Mouse (Mus musculus) myocyte (in vitro differentiated cells): ENCODE data around the gene 2610528A11Rik. TPM values are rescaled to one million over a fixed set of nuclear protein-coding genes. Genes with fewer than 3 reads are reported as not detected.

Experiments used
- H3K27me3 ChIP-seq: one replicate; pipeline ENCODE4 v1.6.1; 2011; ENCODE audit not compliant: control insufficient read depth, insufficient read depth, insufficient read length
- H3K36me3 ChIP-seq: one replicate; pipeline ENCODE4 v1.6.1; 2011; ENCODE audit not compliant: control insufficient read depth, insufficient read depth
- H3K4me2 ChIP-seq: one replicate; pipeline ENCODE4 v1.6.1; 2011; ENCODE audit warnings: low read depth, control low read depth
- H3K4me3 ChIP-seq: one replicate; pipeline ENCODE4 v1.5.1; 2011; ENCODE audit warnings: mild to moderate bottlenecking, control low read depth, moderate library complexity
- H3K79me2 ChIP-seq: one replicate; pipeline ENCODE4 v1.6.1; 2011; ENCODE audit not compliant: control insufficient read depth, insufficient read depth
- H3ac ChIP-seq: one replicate; pipeline ENCODE4 v1.6.1; 2011; ENCODE audit not compliant: control insufficient read depth, insufficient read length
- CEBPB ChIP-seq: IDR thresholded peaks from 2 replicates; pipeline ENCODE4 v1.6.1; 2011; ENCODE audit warnings: mild to moderate bottlenecking, moderate library complexity; ENCODE audit not compliant: poor library complexity, insufficient read depth, severe bottlenecking
- E2F4 ChIP-seq: IDR thresholded peaks from one replicate; pipeline ENCODE4 v1.6.1; 2011; ENCODE audit warnings: mild to moderate bottlenecking, control low read depth, moderate library complexity; ENCODE audit not compliant: insufficient read depth
- MAX ChIP-seq: IDR thresholded peaks from one replicate; pipeline ENCODE4 v1.6.1; 2011; ENCODE audit warnings: low read depth, mild to moderate bottlenecking, control low read depth
- MYOD1 ChIP-seq, 3 experiments: IDR thresholded peaks; one replicate each; pipeline ENCODE4 v1.6.1; 2011; ENCODE audit warnings: control low read depth in 2 of 3, low read depth in 2 of 3, mild to moderate bottlenecking in 2 of 3, moderate library complexity in 1 of 3; ENCODE audit not compliant: insufficient read length in 2 of 3, control insufficient read depth in 1 of 3
- MYOG ChIP-seq, 3 experiments: IDR thresholded peaks; one replicate each; pipeline ENCODE4 v1.6.1; 2011; ENCODE audit warnings: control low read depth in 2 of 3, low read depth in 2 of 3, mild to moderate bottlenecking in 2 of 3; ENCODE audit not compliant: insufficient read length in 2 of 3, control insufficient read depth in 1 of 3, insufficient read depth in 1 of 3
- POLR2A ChIP-seq: IDR thresholded peaks from one replicate; pipeline ENCODE4 v1.6.1; 2011; ENCODE audit warnings: low read depth, mild to moderate bottlenecking, control low read depth, moderate library complexity; ENCODE audit not compliant: insufficient read length
- POLR2AphosphoS2 ChIP-seq: IDR thresholded peaks from one replicate; pipeline ENCODE4 v1.6.1; 2011; ENCODE audit warnings: low read depth, control low read depth; ENCODE audit not compliant: insufficient read length
- REST ChIP-seq: IDR thresholded peaks from one replicate; pipeline ENCODE4 v1.6.1; 2011; ENCODE audit warnings: mild to moderate bottlenecking, control low read depth, moderate library complexity; ENCODE audit not compliant: insufficient read depth, insufficient read length
- SRF ChIP-seq: IDR thresholded peaks from one replicate; pipeline ENCODE4 v1.6.1; 2011; ENCODE audit warnings: low read depth; ENCODE audit not compliant: control insufficient read depth, insufficient read length
- TCF12 ChIP-seq: IDR thresholded peaks from one replicate; pipeline ENCODE4 v1.6.1; 2011; ENCODE audit warnings: mild to moderate bottlenecking, control low read depth; ENCODE audit not compliant: poor library complexity, insufficient read depth, severe bottlenecking
- TCF3 ChIP-seq: IDR thresholded peaks from one replicate; pipeline ENCODE4 v1.6.1; 2011; ENCODE audit warnings: low read depth, control low read depth; ENCODE audit not compliant: insufficient read length
- USF1 ChIP-seq: IDR thresholded peaks from one replicate; pipeline ENCODE4 v1.6.1; 2011; ENCODE audit warnings: low read depth, mild to moderate bottlenecking, control low read depth, moderate library complexity
- polyA plus RNA-seq: library from polyadenylated mRNA; unstranded; fragments of >200 nt; fragmentation: generic; extraction: Trizol; gene quantifications from one replicate; pipeline ENCODE4 v1.2.1, GENCODE M21; 2012; ENCODE audit warnings: missing spikeins

Gene 2610528A11Rik
- polyA plus RNA-seq, 1 experiment = 1.2 TPM

DNA sequence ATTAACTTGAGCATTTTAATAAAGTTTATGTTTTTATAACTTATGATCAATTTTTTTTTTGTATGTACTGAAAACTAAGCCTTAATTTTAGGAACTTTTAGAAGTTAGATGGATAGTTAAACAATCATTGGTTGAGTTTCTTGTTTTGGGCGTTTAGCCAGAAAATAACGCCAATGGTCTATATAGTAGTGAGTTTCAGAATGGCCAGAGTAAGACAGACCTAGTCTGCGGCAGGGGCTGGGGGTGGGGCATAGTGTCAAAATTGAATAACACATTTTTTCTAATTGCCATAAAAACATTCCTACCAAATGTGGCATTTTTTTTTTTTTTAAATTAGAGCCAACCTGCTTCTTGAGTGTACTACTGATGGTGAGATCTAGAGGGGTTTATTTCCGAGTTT, 22.3 kb upstream of the 2610528A11Rik start:
- peaks cover 37% of the 10 kb centered on the region for H3K79me2 ChIP-seq
- H3K36me3 ChIP-seq = peaks cover 9% of the 10 kb centered on the region
- TF ChIP-seq POLR2A = no peak
- TF ChIP-seq USF1 = no peak
- no peak for TF ChIP-seq MYOD1 (IDR thresholded peaks at IDR 0.05; ENCODE audit: control insufficient read depth in 1 of 3, insufficient read length in 2 of 3, low read depth in 2 of 3)
- peak overlapping the region; percentile 86 for H3K4me3 ChIP-seq
- H3ac ChIP-seq = no peak overlapping the region
- H3K4me2 ChIP-seq = no peak overlapping the region
- no peaks in the 10 kb centered on the region for H3K27me3 ChIP-seq

- Histone ChIP-seq H3K27me3 (no peaks in the 10 kb centered on the region), H3K79me2 (peaks cover 37% of the 10 kb centered on the region), H3K36me3 (peaks cover 14% of the 10 kb centered on the region), H3K4me2 (peak overlapping the region; percentile 83), H3K4me3 (peak overlapping the region; percentile 86), H3ac (peak overlapping the region; percentile 89)
- TF ChIP-seq E2F4 (no peak), MYOD1 (IDR thresholded peaks at IDR 0.05; ENCODE audit: control insufficient read depth in 1 of 3, insufficient read length in 2 of 3, low read depth in 2 of 3) (no peak), TCF3 (no peak), CEBPB (no peak), MYOG (IDR thresholded peaks at IDR 0.05; ENCODE audit: control insufficient read depth in 1 of 3, insufficient read depth in 1 of 3, insufficient read length in 2 of 3, low read depth in 2 of 3) (no peak), TCF12 (no peak), POLR2AphosphoS2 (no peak), REST (no peak), MAX (no peak), SRF (no peak), USF1 (no peak), POLR2A (no peak)
Observed at GRCm38 (mm10) chr14:37135671-37136070, 21.8 kb upstream of the 2610528A11Rik start.

GRCm38 (mm10) chr14:37135127-37135593, 21.3 kb upstream of the 2610528A11Rik start, which contains the start of gene Ghitm:
Gene Ghitm, minus strand, starts transcription at chr14:37135272.
- peak within 1 kb of the TSS; percentile 83 for H3K4me2 ChIP-seq
- no peaks in the 10 kb centered on the region for H3K27me3 ChIP-seq
- peak within 1 kb of the TSS; percentile 86 for H3K4me3 ChIP-seq
- TF ChIP-seq TCF3 (no peak), MYOD1 (IDR thresholded peaks at IDR 0.05; ENCODE audit: control insufficient read depth in 1 of 3, insufficient read length in 2 of 3, low read depth in 2 of 3) (peak in 1 of 3 experiments; percentile 20), E2F4 (peak; percentile 1), MAX (no peak), USF1 (no peak), REST (no peak), CEBPB (no peak), POLR2A (peak; percentile 85), MYOG (IDR thresholded peaks at IDR 0.05; ENCODE audit: control insufficient read depth in 1 of 3, insufficient read depth in 1 of 3, insufficient read length in 2 of 3, low read depth in 2 of 3) (peak in 1 of 3 experiments; percentile 22), SRF (peak; percentile 73), POLR2AphosphoS2 (peak; percentile 90), TCF12 (no peak)
- peaks cover 19% of the 10 kb centered on the region for H3K36me3 ChIP-seq
- H3ac ChIP-seq = peak within 1 kb of the TSS; percentile 89
- peaks cover 37% of the 10 kb centered on the region for H3K79me2 ChIP-seq

DNA sequence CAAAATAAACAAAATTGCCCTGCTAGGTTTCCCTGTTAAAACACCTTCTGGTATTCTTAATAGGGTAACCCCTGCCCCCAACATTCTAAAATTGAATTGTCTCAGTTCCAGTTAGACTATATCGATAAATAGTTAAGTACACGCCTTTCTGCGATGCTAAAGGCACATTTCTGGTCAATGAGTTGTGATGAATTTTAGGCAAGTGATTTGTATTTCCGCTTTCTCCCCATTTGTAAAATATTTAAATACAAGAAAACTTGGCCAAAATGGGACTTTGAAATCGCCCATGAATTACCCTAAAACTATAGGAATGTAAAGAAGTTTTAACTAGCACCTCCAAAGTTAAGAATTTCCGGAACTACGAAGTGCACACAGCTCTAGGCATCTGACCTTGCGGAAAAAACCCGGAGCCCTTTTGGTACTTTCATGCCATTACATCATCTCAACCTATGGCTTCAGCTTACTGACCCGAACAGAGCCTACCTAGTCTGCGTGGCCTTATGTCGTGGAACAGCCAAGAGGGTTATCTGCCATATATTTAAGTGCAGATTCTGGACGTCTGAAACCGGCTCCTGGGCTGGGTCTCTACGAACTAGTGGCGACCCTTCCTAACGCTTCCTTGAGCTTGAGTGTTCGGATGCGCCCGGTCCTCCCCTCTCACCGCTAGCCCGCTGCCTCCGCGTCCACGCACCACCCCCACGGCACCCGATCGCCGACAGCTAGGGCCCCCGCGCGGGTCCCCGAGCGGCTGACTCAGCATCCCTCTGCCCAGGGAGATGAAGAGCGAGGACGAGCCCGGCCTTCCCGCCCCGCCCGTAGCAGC, 20.7 kb upstream of the 2610528A11Rik start:
- TF ChIP-seq CEBPB = peak; percentile 93
- no peak for TF ChIP-seq MYOD1 (IDR thresholded peaks at IDR 0.05; ENCODE audit: control insufficient read depth in 1 of 3, insufficient read length in 2 of 3, low read depth in 2 of 3)
- peak in 1 of 3 experiments; percentile 1 for TF ChIP-seq MYOG (IDR thresholded peaks at IDR 0.05; ENCODE audit: control insufficient read depth in 1 of 3, insufficient read depth in 1 of 3, insufficient read length in 2 of 3, low read depth in 2 of 3)
- peaks cover 24% of the 10 kb centered on the region for H3K36me3 ChIP-seq
- H3K4me3 ChIP-seq = peak overlapping the region; percentile 86
- no peaks in the 10 kb centered on the region for H3K27me3 ChIP-seq
- H3ac ChIP-seq = peak overlapping the region; percentile 89
- peak overlapping the region; percentile 72 for H3K4me2 ChIP-seq
- peaks cover 37% of the 10 kb centered on the region for H3K79me2 ChIP-seq

- Histone ChIP-seq H3K79me2 (peaks cover 15% of the 10 kb centered on the region), H3K4me3 (no peak overlapping the region), H3K4me2 (no peak overlapping the region), H3ac (no peak overlapping the region), H3K27me3 (no peaks in the 10 kb centered on the region), H3K36me3 (peaks cover 87% of the 10 kb centered on the region)
- TF ChIP-seq E2F4 (no peak), REST (no peak), MAX (no peak), POLR2A (no peak), SRF (no peak), TCF12 (no peak), POLR2AphosphoS2 (no peak), USF1 (no peak), MYOG (IDR thresholded peaks at IDR 0.05; ENCODE audit: control insufficient read depth in 1 of 3, insufficient read depth in 1 of 3, insufficient read length in 2 of 3, low read depth in 2 of 3) (no peak), TCF3 (no peak), MYOD1 (IDR thresholded peaks at IDR 0.05; ENCODE audit: control insufficient read depth in 1 of 3, insufficient read length in 2 of 3, low read depth in 2 of 3) (no peak), CEBPB (no peak)
Observed at GRCm38 (mm10) chr14:37127652-37128051, 13.8 kb upstream of the 2610528A11Rik start.
